Mouse (Mus musculus) embryonic fibroblast, embryonic 13.5 days (primary cell): ENCODE measurements at regions not wholly inside any gene's neighbourhood (a gene's known extent, or its start where the extent isn't known, plus 50 kb on each side); places are given as distances from the start of the nearest gene placed in this dataset.

Experiments used
- CTCF ChIP-seq: IDR thresholded peaks from 2 replicates; pipeline ENCODE4 v1.5.1; 2011; ENCODE audit warnings: mild to moderate bottlenecking, control low read depth, low read length, moderate library complexity, borderline replicate concordance; ENCODE audit not compliant: insufficient read depth
- POLR2A ChIP-seq: IDR thresholded peaks from 2 replicates; pipeline ENCODE4 v1.6.1; 2011; ENCODE audit warnings: low read depth, mild to moderate bottlenecking, control low read depth, low read length, moderate library complexity

- no peak for TF ChIP-seq POLR2A
- no peak for TF ChIP-seq CTCF
Observed at GRCm38 (mm10) chr16:76510861-76511260, 137.2 kb upstream of the Nrip1 start.
